ENCODE assay signal across 10 mouse cellular contexts in genomic region chr2:74667191-74667841, GRCm38 (mm10). TPM values are rescaled to one million over a fixed set of nuclear protein-coding genes. Genes with fewer than 3 reads are reported as not detected.
A peak's percentile ranks its signal among the peaks of the same experiment; 100 is the strongest.
DNase-seq lines count a peak whose midpoint lies in the region; ATAC-seq lines count a peak whose summit lies in the region.
"Had no signal": no experiment of that assay in that cellular context is flagged by ENCODE, and none has a peak within 500 bp of the region (broad histone marks: within the 10 kb centered on the region; RNA-seq: fewer than 3 reads in every experiment).

No protein-coding gene starts in this region.

- DNase-seq in kidney, postnatal 14 days = no peak
- DNase-seq in ES-CJ7 (ENCODE audit: low read depth, low spot score) = peak; percentile 55
- peak; percentile 61 for DNase-seq in embryonic facial prominence, embryonic 10.5 days (ENCODE audit: low spot score)
- no peak for DNase-seq in layer of hippocampus, adult 11-12 months (ENCODE audit: low spot score)
- no peak for DNase-seq in left cerebral cortex, adult 11 months (ENCODE audit: low spot score)
- DNase-seq: thymus, postnatal 4 days had no signal

- no peak overlapping the region for H3K27ac ChIP-seq in kidney, embryonic 15.5 days
- no peak overlapping the region for H3K27ac ChIP-seq in embryonic facial prominence, embryonic 10.5 days (replicated peaks)
- peak overlapping the region; percentile 95 for H3K27ac ChIP-seq in limb, embryonic 12.5 days
- H3K27ac ChIP-seq: hindbrain, embryonic 15.5 days had no signal

- peak overlapping the region; percentile 93 for H3K4me2 ChIP-seq in kidney, embryonic 15.5 days
- H3K4me2 ChIP-seq in limb, embryonic 12.5 days = peak overlapping the region; percentile 74

- ATAC-seq in kidney, embryonic 15.5 days (replicated peaks; ENCODE audit: low FRiP score) = peak; percentile 31; the same call in 1 of the 2 replicates
- no peak for ATAC-seq in limb, embryonic 12.5 days (ENCODE audit: insufficient number of reproducible peaks, insufficient read depth, low FRiP score, low TSS enrichment, low read depth)

- no peaks in the 10 kb centered on the region for H3K36me3 ChIP-seq in kidney, embryonic 15.5 days
- H3K36me3 ChIP-seq in embryonic facial prominence, embryonic 10.5 days (replicated peaks) = no peaks in the 10 kb centered on the region
- H3K36me3 ChIP-seq in limb, embryonic 12.5 days = no peaks in the 10 kb centered on the region
- H3K36me3 ChIP-seq: hindbrain, embryonic 15.5 days had no signal

- peaks cover 96% of the 10 kb centered on the region for H3K27me3 ChIP-seq in kidney, embryonic 15.5 days
- peaks cover 100% of the 10 kb centered on the region for H3K27me3 ChIP-seq in embryonic facial prominence, embryonic 10.5 days (replicated peaks; ENCODE audit: low read depth, poor library complexity, severe bottlenecking)
- H3K27me3 ChIP-seq in limb, embryonic 12.5 days = peaks cover 64% of the 10 kb centered on the region

- no peak overlapping the region for H3K9ac ChIP-seq in kidney, embryonic 15.5 days
- peak overlapping the region; percentile 99 for H3K9ac ChIP-seq in limb, embryonic 12.5 days (replicated peaks)
- H3K9ac ChIP-seq: hindbrain, embryonic 15.5 days had no signal

- H3K9me3 ChIP-seq in kidney, embryonic 15.5 days (replicated peaks) = no peaks in the 10 kb centered on the region
- H3K9me3 ChIP-seq in embryonic facial prominence, embryonic 10.5 days = no peaks in the 10 kb centered on the region
- no peaks in the 10 kb centered on the region for H3K9me3 ChIP-seq in limb, embryonic 12.5 days
- H3K9me3 ChIP-seq: hindbrain, embryonic 15.5 days had no signal

- under 1% methylated on average over 35 of the region's 36 CpGs for WGBS in kidney, embryonic 15.5 days
- WGBS in embryonic facial prominence, embryonic 10.5 days = 1% methylated on average over 36 of the region's 36 CpGs
- under 1% methylated on average over 36 of the region's 36 CpGs for WGBS in limb, embryonic 12.5 days

- H3K4me1 ChIP-seq in kidney, embryonic 15.5 days = peaks cover 24% of the 10 kb centered on the region
- peaks cover 10% of the 10 kb centered on the region for H3K4me1 ChIP-seq in embryonic facial prominence, embryonic 10.5 days
- H3K4me1 ChIP-seq in limb, embryonic 12.5 days (replicated peaks) = peaks cover 22% of the 10 kb centered on the region

- H3K4me3 ChIP-seq in kidney, embryonic 15.5 days (replicated peaks) = peak overlapping the region; percentile 52
- peak overlapping the region; percentile 55; the same call in 1 of the 2 replicates for H3K4me3 ChIP-seq in embryonic facial prominence, embryonic 10.5 days
- peak overlapping the region; percentile 90 for H3K4me3 ChIP-seq in limb, embryonic 12.5 days (replicated peaks)

RNA-seq across cellular contexts. Expression of gene Hoxd13, which starts 0.8 kb away (rescaled TPM):
- 0.23 and 0.95 TPM in 2 replicates for polyA plus RNA-seq in kidney, embryonic 15.5 days (2015; fragmentation: Nextera tagmentation; extraction: Ambion mirVana)
- polyA plus RNA-seq in embryonic facial prominence, embryonic 10.5 days (2016; fragmentation: Nextera tagmentation; extraction: Ambion mirVana) = not detected in 2 replicates
- polyA plus RNA-seq in limb, embryonic 12.5 days (2016; fragmentation: Nextera tagmentation; extraction: Ambion mirVana) = 81.8 and 88.0 TPM in 2 replicates
- polyA plus RNA-seq: hindbrain, embryonic 15.5 days; spleen, adult 2 months had no signal

RNA-seq across cellular contexts. Expression of gene Hoxd12, which starts 7.5 kb away (rescaled TPM):
- 5.4 and 6.4 TPM in 2 replicates for polyA plus RNA-seq in kidney, embryonic 15.5 days (2015; fragmentation: Nextera tagmentation; extraction: Ambion mirVana)
- not detected in 2 replicates for polyA plus RNA-seq in embryonic facial prominence, embryonic 10.5 days (2016; fragmentation: Nextera tagmentation; extraction: Ambion mirVana)
- polyA plus RNA-seq in limb, embryonic 12.5 days (2016; fragmentation: Nextera tagmentation; extraction: Ambion mirVana) = 113 and 130 TPM in 2 replicates
- polyA plus RNA-seq: hindbrain, embryonic 15.5 days; spleen, adult 2 months had no signal

RNA-seq across cellular contexts. Expression of gene Evx2, which starts 8.0 kb away (rescaled TPM):
- polyA plus RNA-seq in kidney, embryonic 15.5 days (2015; fragmentation: Nextera tagmentation; extraction: Ambion mirVana) = not detected in 2 replicates
- polyA plus RNA-seq in embryonic facial prominence, embryonic 10.5 days (2016; fragmentation: Nextera tagmentation; extraction: Ambion mirVana) = 0.05 and 0.08 TPM in 2 replicates
- polyA plus RNA-seq in limb, embryonic 12.5 days (2016; fragmentation: Nextera tagmentation; extraction: Ambion mirVana) = 6.8 and 8.3 TPM in 2 replicates
- polyA plus RNA-seq: spleen, adult 2 months had no signal

RNA-seq across cellular contexts. Expression of gene Hoxd11, which starts 12.0 kb away (rescaled TPM):
- 25.1 and 26.3 TPM in 2 replicates for polyA plus RNA-seq in kidney, embryonic 15.5 days (2015; fragmentation: Nextera tagmentation; extraction: Ambion mirVana)
- polyA plus RNA-seq in embryonic facial prominence, embryonic 10.5 days (2016; fragmentation: Nextera tagmentation; extraction: Ambion mirVana) = not detected in 2 replicates
- polyA plus RNA-seq in limb, embryonic 12.5 days (2016; fragmentation: Nextera tagmentation; extraction: Ambion mirVana) = 55.4 and 62.0 TPM in 2 replicates
- polyA plus RNA-seq: hindbrain, embryonic 15.5 days; spleen, adult 2 months had no signal

RNA-seq across cellular contexts. Expression of gene Hoxd10, which starts 24.4 kb away (rescaled TPM):
- 33.6 and 36.6 TPM in 2 replicates for polyA plus RNA-seq in kidney, embryonic 15.5 days (2015; fragmentation: Nextera tagmentation; extraction: Ambion mirVana)
- not detected in 2 replicates for polyA plus RNA-seq in embryonic facial prominence, embryonic 10.5 days (2016; fragmentation: Nextera tagmentation; extraction: Ambion mirVana)
- polyA plus RNA-seq in limb, embryonic 12.5 days (2016; fragmentation: Nextera tagmentation; extraction: Ambion mirVana) = 39.5 and 42.0 TPM in 2 replicates
- polyA plus RNA-seq: hindbrain, embryonic 15.5 days; spleen, adult 2 months had no signal

Comparison
In these comparisons a context has a peak if more than half of its experiments do, and no peak if none do; other contexts are left out.
1. DNase-seq: peak in ES-CJ7 (single experiment) and embryonic facial prominence, embryonic 10.5 days (single experiment); none in kidney, postnatal 14 days (single experiment), layer of hippocampus, adult 11-12 months (single experiment) and left cerebral cortex, adult 11 months (single experiment).
2. RNA of gene Hoxd13, which starts 0.8 kb away (polyA plus RNA-seq): 81.8 to 88.0 TPM in limb, embryonic 12.5 days; 0.23 to 0.95 TPM in kidney, embryonic 15.5 days and not detected in embryonic facial prominence, embryonic 10.5 days; every median in the first group is over 10 times any median in the second.
3. RNA of gene Hoxd12, which starts 7.5 kb away (polyA plus RNA-seq): 113 to 130 TPM in limb, embryonic 12.5 days; 5.4 to 6.4 TPM in kidney, embryonic 15.5 days and not detected in embryonic facial prominence, embryonic 10.5 days; every median in the first group is over 10 times any median in the second.
4. Peak in every context shown above with its lines, with median percentiles within 50 percentile points of each other: H3K4me3 ChIP-seq.